Mouse (Mus musculus) G1E (cell line): ENCODE measurements at regions not wholly inside any gene's neighbourhood (a gene's known extent, or its start where the extent isn't known, plus 50 kb on each side); places are given as distances from the start of the nearest gene placed in this dataset.

ENCODE experiments used
- CTCF ChIP-seq: IDR thresholded peaks from 2 replicates; pipeline ENCODE4 v1.5.1; 2012; ENCODE audit warnings: low read depth, low read length, inconsistent platforms, mixed read lengths
- GATA1 ChIP-seq: IDR thresholded peaks from 2 replicates; pipeline ENCODE4 v1.6.1; 2012; ENCODE audit warnings: borderline replicate concordance, low read length, inconsistent platforms, mixed read lengths
- GATA2 ChIP-seq: IDR thresholded peaks from 2 replicates; pipeline ENCODE4 v1.6.1; 2012; ENCODE audit warnings: low read depth, low read length, inconsistent platforms, borderline replicate concordance
- TAL1 ChIP-seq: conservative IDR thresholded peaks from 2 replicates; pipeline ENCODE4 v1.6.1; 2012; ENCODE audit warnings: low read depth, low read length, inconsistent platforms, mixed read lengths

GRCm38 (mm10) chr13:48003126-48003525 lies 257.9 kb upstream of the Id4 start:
- TF ChIP-seq TAL1 (no peak), CTCF (no peak), GATA2 (no peak), GATA1 (no peak)
